Mouse (Mus musculus) cerebellum, adult 2 months (tissue): ENCODE results near the gene Hpf1. TPM values are rescaled to one million over a fixed set of nuclear protein-coding genes. Genes with fewer than 3 reads are reported as not detected.
A peak's percentile ranks its signal among the peaks of the same experiment; 100 is the strongest.

ENCODE experiments used
- DNase-seq, 2 experiments: peaks; one replicate each; pipeline ENCODE4 v3.0.0; 2021
- H3K27ac ChIP-seq: fragments of 200-500 bp; 2 replicates; pipeline ENCODE4 v1.5.1; 2012; ENCODE audit warnings: low read length, control low read depth, inconsistent platforms; ENCODE audit not compliant: insufficient read depth
- H3K27me3 ChIP-seq: fragments of 200-500 bp; 2 replicates; pipeline ENCODE4 v1.6.1; 2012; ENCODE audit warnings: inconsistent platforms, mild to moderate bottlenecking, low read length, moderate library complexity; ENCODE audit not compliant: control insufficient read depth, insufficient read depth
- H3K4me1 ChIP-seq: fragments of 200-500 bp; 2 replicates; pipeline ENCODE4 v1.6.1; 2011; ENCODE audit warnings: low read length; ENCODE audit not compliant: control insufficient read depth, insufficient read depth
- H3K4me3 ChIP-seq: fragments of 200-500 bp; replicated peaks from 2 replicates; pipeline ENCODE3; 2011; ENCODE audit warnings: mild to moderate bottlenecking, low read depth, low read length, control low read depth; ENCODE audit not compliant: insufficient read depth
- CTCF ChIP-seq: fragments of 200-500 bp; IDR thresholded peaks from 2 replicates; pipeline ENCODE4 v1.5.1; 2011; ENCODE audit warnings: low read depth, mild to moderate bottlenecking, control low read depth, low read length, moderate library complexity, borderline replicate concordance; ENCODE audit not compliant: insufficient read depth
- POLR2A ChIP-seq: fragments of 200-500 bp; IDR thresholded peaks from 2 replicates; pipeline ENCODE4 v1.6.1; 2011; ENCODE audit warnings: low read length, control low read depth, borderline replicate concordance; ENCODE audit not compliant: insufficient read depth
- WGBS: fragments of 180-500 bp; shearing (Covaris S2); methylation state at CpG from one replicate; pipeline ENCODE4 v1.1.7; 2018; 5-methylcytosine and 5-hydroxymethylcytosine counted together
- polyA plus RNA-seq: library from polyadenylated mRNA; depleted of rRNA; stranded (reverse); fragments of >200 nt; gene quantifications from 2 replicates; pipeline ENCODE4 v1.2.3, GENCODE M21; 2012

The Hpf1 gene
- polyA plus RNA-seq, 1 experiment, result 50.4 TPM

DNA sequence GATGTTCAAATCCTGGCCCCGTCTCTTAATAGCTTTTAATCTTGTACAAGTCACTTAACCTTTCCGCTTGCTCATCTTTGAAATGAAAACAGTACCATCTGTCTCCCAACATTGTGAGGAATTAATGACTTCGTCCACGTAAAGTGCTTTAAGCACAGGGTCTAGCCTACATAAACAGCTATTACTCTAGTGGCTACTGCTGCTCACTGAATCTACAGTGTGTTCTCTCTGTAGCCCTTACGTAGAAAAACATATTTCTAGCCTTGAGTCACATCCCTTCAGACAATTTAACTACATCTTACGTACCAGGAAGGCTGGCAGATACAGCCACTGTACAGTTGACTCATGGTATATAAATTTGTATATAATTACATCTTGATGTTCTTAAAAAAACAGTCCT lies 25.3 kb upstream of the Hpf1 start:
- Histone ChIP-seq H3K27me3 (no peaks in the 10 kb centered on the region), H3K4me1 (no peaks in the 10 kb centered on the region), H3K27ac (no peak overlapping the region), H3K4me3 (no peak overlapping the region)
- TF ChIP-seq CTCF (no peak), POLR2A (no peak)
- WGBS, result 52% methylated on average over 6 of the region's 6 CpGs
- peak in 1 of 2 experiments; percentile 22 for DNase-seq

DNA sequence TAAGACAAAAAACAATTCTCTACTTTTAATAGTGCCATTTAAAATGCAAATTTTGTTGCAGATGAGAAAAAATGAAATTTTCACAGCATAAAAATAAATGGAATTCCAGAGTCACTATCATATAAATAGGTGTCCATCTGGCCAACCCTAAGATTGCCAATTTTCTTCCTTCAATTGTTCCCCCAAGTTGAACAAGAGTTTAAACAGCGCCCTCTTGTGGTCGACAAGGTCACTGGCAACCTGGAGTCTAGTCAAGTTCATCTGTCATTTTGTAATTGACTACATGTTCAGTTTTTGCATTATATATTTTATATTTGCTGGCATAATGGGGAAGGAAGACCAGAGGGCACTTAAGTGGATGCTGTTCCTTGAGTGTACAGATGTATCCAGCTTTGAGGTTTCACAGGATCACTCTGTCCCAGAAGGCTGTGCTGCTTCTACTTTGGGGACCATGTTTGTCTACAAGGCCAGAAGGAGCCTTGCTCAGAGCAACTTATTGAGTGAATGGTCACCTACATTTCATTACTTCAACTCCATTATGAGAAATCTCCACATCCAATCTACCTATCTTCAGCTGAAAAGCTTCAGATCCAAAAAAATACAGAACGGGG lies 24.6 kb upstream of the Hpf1 start:
- TF ChIP-seq CTCF, result peak; percentile 65; the same call in 1 of the 2 replicates
- no peak for TF ChIP-seq POLR2A
- Histone ChIP-seq H3K27me3 (no peaks in the 10 kb centered on the region), H3K4me3 (no peak overlapping the region), H3K27ac (no peak overlapping the region), H3K4me1 (no peaks in the 10 kb centered on the region)
- 34% methylated on average over 3 of the region's 3 CpGs for WGBS
- DNase-seq, result peak; percentile 74 to 85

DNA sequence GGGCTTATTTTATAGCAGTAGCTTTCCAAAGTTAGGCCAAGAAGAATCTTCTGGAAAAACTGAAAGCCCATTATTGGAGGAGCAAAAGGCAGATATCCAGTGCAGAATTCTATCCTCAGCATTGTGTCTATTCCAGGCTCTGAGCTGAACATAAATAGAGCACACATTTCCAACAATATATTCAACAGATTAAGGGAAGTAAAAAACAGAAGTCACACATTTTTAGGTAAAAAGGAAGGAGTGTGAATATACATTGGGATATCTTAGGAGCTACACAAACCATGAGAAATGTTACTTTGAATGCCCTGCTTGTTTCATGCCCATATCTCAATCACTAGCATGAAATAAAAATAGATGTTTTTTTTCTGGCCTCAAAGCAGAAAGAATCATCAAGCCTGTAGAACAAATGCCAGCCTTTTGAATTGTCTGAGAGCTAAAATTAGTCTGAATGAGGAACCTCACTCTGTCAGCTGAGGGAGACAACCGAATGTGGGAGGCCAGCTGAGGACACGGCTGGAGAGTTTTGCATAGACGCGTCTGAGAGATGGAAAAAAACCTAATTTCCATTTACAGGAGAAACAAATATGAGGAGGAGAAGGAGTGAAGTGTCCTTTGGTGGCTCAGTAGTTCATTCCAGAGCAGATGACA lies 22.6 kb upstream of the Hpf1 start:
- no peaks in the 10 kb centered on the region for H3K4me1 ChIP-seq
- no peaks in the 10 kb centered on the region for H3K27me3 ChIP-seq
- H3K4me3 ChIP-seq, result no peak overlapping the region
- TF ChIP-seq POLR2A (no peak), CTCF (no peak)
- 36% methylated on average over 4 of the region's 4 CpGs for WGBS
- H3K27ac ChIP-seq, result no peak overlapping the region
- DNase-seq, result peak in 1 of 2 experiments; percentile 52

DNA sequence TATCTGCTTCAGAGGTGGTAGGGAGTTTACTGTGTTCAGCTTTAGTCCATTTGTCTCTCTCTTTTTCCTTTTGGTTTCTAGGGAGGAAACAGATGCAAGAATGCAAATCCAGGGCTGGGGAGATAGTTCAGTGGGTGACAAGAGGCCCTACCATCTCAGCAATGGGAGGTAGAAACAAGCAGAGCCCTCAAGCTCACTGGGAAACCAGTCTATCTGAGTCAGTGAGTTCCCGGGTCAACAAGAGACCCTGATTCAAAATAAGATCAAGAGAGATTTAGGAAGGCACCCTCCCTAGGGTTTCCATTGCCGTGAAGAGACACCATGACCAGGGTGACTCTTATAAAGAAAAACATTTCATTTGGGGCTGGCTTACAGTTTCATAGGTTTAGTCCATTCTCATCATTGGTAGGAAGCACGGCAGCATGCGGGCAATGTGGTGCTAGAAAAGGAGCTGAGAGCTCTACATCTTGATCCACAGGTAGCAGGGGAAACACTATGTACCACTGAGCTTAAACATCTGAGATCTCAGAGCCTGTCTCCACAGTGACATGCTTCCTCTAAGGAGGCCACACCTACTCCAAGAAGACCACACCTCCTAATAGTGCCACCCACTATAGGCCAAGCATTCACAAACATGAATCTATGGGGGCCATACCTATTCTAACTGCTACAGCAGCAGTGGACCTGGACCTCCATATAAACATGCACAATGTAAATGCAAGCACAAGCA lies 21.8 kb upstream of the Hpf1 start:
- Histone ChIP-seq H3K4me3 (no peak overlapping the region), H3K27me3 (no peaks in the 10 kb centered on the region), H3K27ac (no peak overlapping the region), H3K4me1 (no peaks in the 10 kb centered on the region)
- no peak for DNase-seq
- no peak for TF ChIP-seq CTCF
- TF ChIP-seq POLR2A, result no peak
- 96% methylated on average over 4 of the region's 4 CpGs for WGBS

DNA sequence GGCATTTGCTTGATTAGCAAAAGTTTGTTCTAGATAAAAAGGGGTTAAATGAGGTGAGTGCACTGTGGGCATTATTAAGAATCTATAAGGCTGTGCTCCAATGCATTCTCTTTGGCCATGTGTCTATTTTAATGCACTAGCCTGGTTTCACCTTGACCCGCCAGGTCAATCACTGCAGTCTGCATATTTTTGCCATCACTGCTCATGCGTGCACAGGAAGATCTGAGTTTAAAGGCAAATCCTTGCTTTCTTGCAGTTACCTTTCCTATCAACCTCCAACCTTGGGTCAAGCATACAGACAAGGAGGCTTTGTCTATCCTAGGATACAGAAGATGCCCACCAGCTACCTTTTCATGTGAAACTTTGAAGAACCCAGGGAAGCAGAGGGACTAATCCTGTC lies 20.5 kb upstream of the Hpf1 start:
- Histone ChIP-seq H3K27ac (no peak overlapping the region), H3K27me3 (no peaks in the 10 kb centered on the region), H3K4me3 (no peak overlapping the region), H3K4me1 (no peaks in the 10 kb centered on the region)
- 99% methylated on average over 2 of the region's 2 CpGs for WGBS
- TF ChIP-seq POLR2A, result no peak
- TF ChIP-seq CTCF, result no peak
- no peak for DNase-seq

DNA sequence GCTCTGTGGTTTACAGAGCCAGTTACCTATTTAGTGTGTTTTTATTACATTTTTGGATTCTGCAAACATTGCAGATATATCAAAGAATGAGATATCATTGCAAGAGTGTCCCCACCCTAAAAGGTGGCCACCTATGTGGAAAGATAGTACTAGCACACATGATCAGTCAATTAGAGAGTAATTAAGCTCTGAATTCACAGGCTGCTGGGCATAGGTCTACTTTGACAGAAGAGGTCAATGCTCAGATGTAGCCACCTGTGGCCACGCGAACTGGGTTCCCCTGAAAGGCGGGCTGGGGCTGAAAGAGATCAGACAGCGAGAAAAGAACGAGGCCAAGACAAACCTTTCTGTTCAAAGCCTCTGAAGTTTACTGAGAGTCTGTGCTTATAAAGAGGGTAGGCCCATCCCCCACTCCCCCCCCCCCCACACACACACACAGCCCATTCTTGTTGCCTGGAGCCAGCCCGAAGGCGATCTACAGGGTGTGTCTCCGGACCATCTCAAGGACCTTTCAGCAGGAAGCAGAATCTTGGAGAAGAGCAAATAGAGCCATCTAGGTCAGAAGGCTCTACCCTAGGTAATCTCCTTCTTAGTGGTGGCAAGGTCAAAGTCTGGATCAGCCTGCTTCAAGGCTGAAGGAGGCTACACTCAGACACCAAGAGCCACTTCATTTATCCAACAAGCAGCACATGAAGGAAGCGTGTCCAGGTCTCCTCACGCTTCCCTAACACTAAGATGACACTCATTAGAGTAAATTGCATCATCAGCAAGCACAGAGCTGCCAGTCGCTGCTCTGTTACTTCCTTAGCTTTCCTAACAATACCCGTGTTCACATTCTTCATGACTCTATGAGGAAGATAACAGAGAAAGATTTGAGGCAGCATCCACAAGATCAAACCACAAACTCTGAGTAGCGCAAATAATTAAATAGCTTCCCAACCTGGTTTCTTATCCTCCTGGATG lies 19.7 kb upstream of the Hpf1 start:
- Histone ChIP-seq H3K27ac (no peak overlapping the region), H3K4me3 (no peak overlapping the region), H3K4me1 (no peaks in the 10 kb centered on the region), H3K27me3 (no peaks in the 10 kb centered on the region)
- DNase-seq, result no peak
- TF ChIP-seq POLR2A (no peak), CTCF (no peak)
- WGBS, result 88% methylated on average over 13 of the region's 13 CpGs

DNA sequence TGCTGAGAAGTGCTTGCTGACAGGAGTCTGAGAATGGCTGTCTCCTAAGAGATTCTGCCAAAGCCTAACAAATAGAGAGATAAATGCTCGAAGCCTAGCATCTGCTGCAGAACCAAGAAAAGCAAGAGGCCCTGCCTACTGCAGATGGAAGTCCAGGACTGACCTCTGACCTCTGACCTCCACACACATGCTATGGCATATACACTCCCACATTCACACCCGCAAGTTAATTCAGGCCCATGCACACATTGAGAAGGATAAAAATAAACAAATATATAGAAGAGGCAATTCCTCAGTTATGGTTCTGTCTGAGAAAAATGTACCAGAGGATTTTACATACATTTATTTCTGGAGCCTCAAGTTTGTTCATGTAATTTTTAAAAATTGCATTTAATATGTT lies 11.6 kb upstream of the Hpf1 start:
- Histone ChIP-seq H3K27ac (no peak overlapping the region), H3K27me3 (no peaks in the 10 kb centered on the region), H3K4me1 (no peaks in the 10 kb centered on the region), H3K4me3 (no peak overlapping the region)
- WGBS, result 86% methylated on average over 2 of the region's 2 CpGs
- DNase-seq, result no peak
- TF ChIP-seq CTCF, result no peak
- TF ChIP-seq POLR2A, result no peak
